Mouse (Mus musculus) forebrain, embryonic 10.5 days (tissue): ENCODE data around the gene Stat5a. TPM values are rescaled to one million over a fixed set of nuclear protein-coding genes. Genes with fewer than 3 reads are reported as not detected.
A peak's percentile ranks its signal among the peaks of the same experiment; 100 is the strongest.

Source experiments
- DNase-seq: peaks from one replicate; pipeline ENCODE4 v3.0.0-alpha.2; 2017; ENCODE audit warnings: low spot score; ENCODE audit errors: extremely low spot score
- H3K27ac ChIP-seq: fragments of 300-500 bp; sonication (generic); 2 replicates; pipeline ENCODE4 v1.5.1; 2016; ENCODE audit warnings: mild to moderate bottlenecking
- H3K27me3 ChIP-seq: fragments of 300-500 bp; sonication (generic); 2 replicates; pipeline ENCODE4 v1.6.1; 2016; ENCODE audit warnings: mild to moderate bottlenecking; ENCODE audit not compliant: poor library complexity, severe bottlenecking
- H3K36me3 ChIP-seq: fragments of 300-500 bp; sonication (generic); replicated peaks from 2 replicates; pipeline ENCODE4 v1.6.1; 2016; ENCODE audit warnings: mild to moderate bottlenecking, moderate library complexity
- H3K4me1 ChIP-seq: fragments of 300-500 bp; sonication (generic); 2 replicates; pipeline ENCODE4 v1.6.1; 2016
- H3K4me3 ChIP-seq: fragments of 300-500 bp; sonication (generic); 2 replicates; pipeline ENCODE4 v1.5.1; 2016; ENCODE audit warnings: mild to moderate bottlenecking, moderate library complexity
- H3K9me3 ChIP-seq: fragments of 300-500 bp; sonication (generic); 2 replicates; pipeline ENCODE4 v1.6.1; 2016; ENCODE audit warnings: mild to moderate bottlenecking, moderate library complexity
- WGBS: fragments of 180-500 bp; shearing (Covaris S2); methylation state at CpG from one replicate; pipeline ENCODE4 v1.1.7; 2016; 5-methylcytosine and 5-hydroxymethylcytosine counted together
- polyA plus RNA-seq: library from polyadenylated mRNA; unstranded; fragments of >200 nt; fragmentation: Nextera tagmentation; extraction: Ambion mirVana; gene quantifications from 2 replicates; pipeline ENCODE4 v1.2.1, GENCODE M21; 2016

The Stat5a gene
- polyA plus RNA-seq, 1 experiment from 2014 or later = 1.7 TPM

DNA sequence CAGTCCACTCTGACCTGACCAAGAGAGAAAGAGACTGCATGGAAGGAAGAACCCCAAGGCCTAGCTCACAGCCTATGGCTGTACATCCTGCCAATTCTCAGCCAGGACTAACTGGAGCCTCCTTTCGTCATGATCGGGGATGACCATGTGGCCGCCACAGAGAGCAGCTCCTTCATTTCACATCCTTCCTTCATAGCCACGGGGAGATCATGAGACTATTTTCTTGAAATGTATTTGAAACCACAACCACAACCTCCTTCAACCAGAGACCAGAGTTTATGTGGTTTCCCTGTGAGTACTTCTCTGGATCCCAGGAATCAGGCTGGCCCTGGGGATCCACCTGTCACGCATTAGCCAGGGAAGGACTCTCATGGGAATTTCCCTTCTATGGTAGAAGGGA, 6.1 kb upstream of the Stat5a start:
- DNase-seq = no peak
- Histone ChIP-seq H3K27ac (no peak overlapping the region), H3K4me1 (peaks cover 42% of the 10 kb centered on the region), H3K27me3 (peaks cover 82% of the 10 kb centered on the region), H3K9me3 (no peaks in the 10 kb centered on the region), H3K4me3 (no peak overlapping the region), H3K36me3 (no peaks in the 10 kb centered on the region)
- WGBS = 80% methylated on average over 5 of the region's 5 CpGs

- no peak overlapping the region for H3K4me3 ChIP-seq
- H3K36me3 ChIP-seq = no peaks in the 10 kb centered on the region
- H3K9me3 ChIP-seq = no peaks in the 10 kb centered on the region
- H3K4me1 ChIP-seq = peaks cover 32% of the 10 kb centered on the region
- H3K27ac ChIP-seq = no peak overlapping the region
- WGBS = 60% methylated on average over 4 of the region's 4 CpGs
- H3K27me3 ChIP-seq = peaks cover 83% of the 10 kb centered on the region
- no peak for DNase-seq
Measured at GRCm38 (mm10) chr11:100854268-100854667, 4.9 kb upstream of the Stat5a start.

DNA sequence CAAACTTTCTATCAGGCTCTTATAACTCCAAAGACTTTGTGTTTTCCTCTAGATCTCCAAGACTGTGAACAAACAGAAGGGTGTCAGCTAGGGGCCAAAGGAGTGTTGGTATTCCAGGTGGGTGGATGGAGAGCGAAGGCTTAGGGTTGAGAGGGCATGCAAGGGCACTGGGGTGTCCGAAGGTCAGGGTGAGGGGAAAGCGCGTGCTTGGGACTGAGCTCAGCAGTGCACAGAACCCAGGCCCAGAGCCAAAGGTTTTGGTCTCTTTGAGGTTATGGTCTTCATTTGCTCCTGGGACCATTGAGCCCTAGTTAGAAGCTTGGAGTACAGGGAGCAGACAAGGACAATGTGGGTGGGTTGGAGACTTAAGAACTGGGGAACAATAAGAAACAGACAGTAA, 4.0 kb upstream of the Stat5a start:
- 87% methylated on average over 4 of the region's 4 CpGs for WGBS
- Histone ChIP-seq H3K36me3 (no peaks in the 10 kb centered on the region), H3K27me3 (peaks cover 91% of the 10 kb centered on the region), H3K9me3 (no peaks in the 10 kb centered on the region), H3K27ac (no peak overlapping the region), H3K4me3 (no peak overlapping the region), H3K4me1 (peaks cover 26% of the 10 kb centered on the region)
- no peak for DNase-seq

- no peak for DNase-seq
- Histone ChIP-seq H3K27ac (no peak overlapping the region), H3K9me3 (no peaks in the 10 kb centered on the region), H3K4me1 (peaks cover 22% of the 10 kb centered on the region), H3K4me3 (no peak overlapping the region), H3K27me3 (peaks cover 96% of the 10 kb centered on the region), H3K36me3 (no peaks in the 10 kb centered on the region)
- WGBS = 77% methylated on average over 6 of the region's 6 CpGs
Measured at GRCm38 (mm10) chr11:100857960-100858359, 1.2 kb upstream of the Stat5a start.

GRCm38 (mm10) chr11:100859579-100860075, 476 bp downstream of the Stat5a start:
- no peak for DNase-seq
- Histone ChIP-seq H3K27me3 (peaks cover 92% of the 10 kb centered on the region), H3K9me3 (no peaks in the 10 kb centered on the region), H3K4me3 (peak overlapping the region; percentile 56), H3K4me1 (peaks cover 22% of the 10 kb centered on the region), H3K27ac (no peak overlapping the region), H3K36me3 (no peaks in the 10 kb centered on the region)
- WGBS = 44% methylated on average over 6 of the region's 6 CpGs

- peak; percentile 59 for DNase-seq
- Histone ChIP-seq H3K36me3 (no peaks in the 10 kb centered on the region), H3K4me1 (peaks cover 19% of the 10 kb centered on the region), H3K27me3 (peaks cover 85% of the 10 kb centered on the region), H3K4me3 (peak overlapping the region; percentile 56), H3K27ac (peak overlapping the region; percentile 72), H3K9me3 (no peaks in the 10 kb centered on the region)
- 3% methylated on average over 54 of the region's 55 CpGs for WGBS
Measured at GRCm38 (mm10) chr11:100860198-100861048, 1.3 kb downstream of the Stat5a start.

GRCm38 (mm10) chr11:100861335-100861734, 2.2 kb downstream of the Stat5a start:
- 84% methylated on average over 7 of the region's 7 CpGs for WGBS
- Histone ChIP-seq H3K4me1 (peaks cover 15% of the 10 kb centered on the region), H3K27ac (no peak overlapping the region), H3K9me3 (no peaks in the 10 kb centered on the region), H3K36me3 (no peaks in the 10 kb centered on the region), H3K27me3 (peaks cover 75% of the 10 kb centered on the region), H3K4me3 (peak overlapping the region; percentile 56; the same call in 1 of the 2 replicates)
- no peak for DNase-seq

DNA sequence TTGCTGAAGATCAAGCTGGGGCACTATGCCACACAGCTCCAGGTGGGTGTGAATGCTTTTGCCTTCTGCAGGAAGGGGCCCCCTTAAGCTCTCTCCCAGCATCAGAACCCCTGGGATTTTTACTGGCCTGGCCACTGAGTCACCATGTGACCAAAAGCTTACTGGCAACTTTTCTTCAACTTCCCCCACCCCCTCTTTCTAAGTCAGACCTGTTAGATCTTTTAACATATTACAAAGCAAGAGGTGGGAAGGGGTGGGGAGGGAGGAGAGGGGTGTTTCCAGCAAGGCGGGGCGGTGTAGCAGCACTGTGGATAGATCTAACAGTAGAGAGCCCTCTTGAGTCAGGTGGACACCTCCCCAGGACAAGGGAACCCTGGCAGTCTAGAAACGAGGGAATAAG, 2.7 kb downstream of the Stat5a start:
- H3K27me3 ChIP-seq = peaks cover 70% of the 10 kb centered on the region
- no peak for DNase-seq
- H3K9me3 ChIP-seq = no peaks in the 10 kb centered on the region
- no peaks in the 10 kb centered on the region for H3K36me3 ChIP-seq
- WGBS = 35% methylated on average over 3 of the region's 3 CpGs
- no peak overlapping the region for H3K27ac ChIP-seq
- H3K4me1 ChIP-seq = peaks cover 15% of the 10 kb centered on the region
- no peak overlapping the region for H3K4me3 ChIP-seq

DNA sequence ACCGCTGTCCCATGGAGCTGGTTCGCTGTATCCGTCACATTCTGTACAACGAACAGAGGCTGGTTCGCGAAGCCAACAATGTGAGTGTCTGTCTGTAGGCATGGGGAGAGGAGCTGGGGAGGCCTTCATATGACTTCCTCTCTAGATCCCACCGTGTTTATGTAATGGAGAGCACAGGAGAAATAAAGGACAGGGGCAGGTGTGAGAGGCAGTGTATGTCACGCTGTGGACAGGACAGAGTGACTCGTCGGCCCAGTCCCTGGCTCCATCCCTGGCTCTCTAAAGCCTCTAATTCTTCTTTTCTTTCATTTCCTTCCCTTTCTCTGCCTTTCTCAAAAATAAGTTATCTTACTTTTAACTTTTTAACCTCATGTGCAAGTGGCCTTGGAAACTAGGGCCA, 4.0 kb downstream of the Stat5a start:
- no peak overlapping the region for H3K4me3 ChIP-seq
- no peak overlapping the region for H3K27ac ChIP-seq
- DNase-seq = no peak
- peaks cover 15% of the 10 kb centered on the region for H3K4me1 ChIP-seq
- H3K27me3 ChIP-seq = peaks cover 57% of the 10 kb centered on the region
- H3K36me3 ChIP-seq = no peaks in the 10 kb centered on the region
- no peaks in the 10 kb centered on the region for H3K9me3 ChIP-seq
- WGBS = 93% methylated on average over 10 of the region's 10 CpGs

DNA sequence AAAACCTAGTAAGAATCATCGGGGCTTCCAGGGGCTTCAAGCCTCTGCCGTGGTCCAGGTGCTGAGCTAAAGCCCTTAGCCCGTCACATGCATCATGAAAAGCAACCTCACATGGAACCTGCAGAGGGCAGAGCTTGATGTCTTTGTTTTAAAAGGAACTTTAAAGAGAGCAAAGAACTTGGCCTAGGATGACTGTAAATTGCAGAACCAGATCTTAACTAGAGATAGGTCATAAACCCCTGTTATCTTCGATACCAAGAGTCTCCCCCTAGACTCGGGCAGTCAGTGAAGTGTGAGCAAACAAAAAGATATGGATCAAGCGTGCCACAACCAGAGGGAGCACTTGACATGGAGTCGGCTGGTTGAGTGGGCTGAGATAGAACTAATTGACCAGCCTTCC, 6.5 kb downstream of the Stat5a start:
- no peak overlapping the region for H3K27ac ChIP-seq
- peaks cover 7% of the 10 kb centered on the region for H3K4me1 ChIP-seq
- no peak for DNase-seq
- WGBS = 87% methylated on average over 7 of the region's 7 CpGs
- H3K36me3 ChIP-seq = no peaks in the 10 kb centered on the region
- H3K4me3 ChIP-seq = no peak overlapping the region
- peaks cover 33% of the 10 kb centered on the region for H3K27me3 ChIP-seq
- H3K9me3 ChIP-seq = no peaks in the 10 kb centered on the region

DNA sequence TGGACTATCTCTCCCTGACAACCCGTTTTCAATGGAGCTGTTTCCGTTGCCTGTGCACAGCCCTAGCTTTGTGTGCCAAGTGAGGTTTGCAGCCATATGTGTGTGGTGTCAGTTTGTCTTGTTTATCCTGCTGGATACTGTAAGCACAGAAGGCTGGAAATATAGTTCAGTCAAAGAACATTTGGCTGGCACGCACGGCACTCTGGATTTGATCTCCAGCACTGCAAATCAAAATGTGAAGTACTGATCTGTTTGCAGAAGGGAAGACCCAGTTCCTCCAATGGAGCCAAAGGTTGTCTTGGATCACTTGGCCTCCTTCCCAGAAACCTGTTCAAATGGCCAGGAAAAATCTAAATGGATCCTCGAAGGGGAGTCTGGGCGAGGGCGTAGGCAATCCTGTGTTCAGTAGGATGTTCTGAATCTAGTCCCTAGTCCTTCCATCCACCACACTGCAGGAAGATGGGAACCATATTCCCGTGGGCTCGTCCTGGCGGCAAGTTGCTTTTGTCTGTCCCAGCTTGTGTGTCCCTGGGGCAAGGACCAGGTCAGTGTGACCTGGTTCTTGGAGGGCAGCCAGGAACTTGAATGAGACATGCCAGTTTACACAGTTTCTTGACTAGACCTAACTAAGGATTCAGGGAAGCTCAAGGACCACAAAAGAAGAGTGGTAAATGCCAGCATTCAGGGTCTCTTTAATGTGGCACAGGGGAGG, 11.3 kb downstream of the Stat5a start:
- H3K4me3 ChIP-seq = no peak overlapping the region
- H3K9me3 ChIP-seq = no peaks in the 10 kb centered on the region
- WGBS = 89% methylated on average over 10 of the region's 10 CpGs
- no peaks in the 10 kb centered on the region for H3K27me3 ChIP-seq
- H3K36me3 ChIP-seq = no peaks in the 10 kb centered on the region
- H3K4me1 ChIP-seq = no peaks in the 10 kb centered on the region
- DNase-seq = no peak
- H3K27ac ChIP-seq = no peak overlapping the region

DNA sequence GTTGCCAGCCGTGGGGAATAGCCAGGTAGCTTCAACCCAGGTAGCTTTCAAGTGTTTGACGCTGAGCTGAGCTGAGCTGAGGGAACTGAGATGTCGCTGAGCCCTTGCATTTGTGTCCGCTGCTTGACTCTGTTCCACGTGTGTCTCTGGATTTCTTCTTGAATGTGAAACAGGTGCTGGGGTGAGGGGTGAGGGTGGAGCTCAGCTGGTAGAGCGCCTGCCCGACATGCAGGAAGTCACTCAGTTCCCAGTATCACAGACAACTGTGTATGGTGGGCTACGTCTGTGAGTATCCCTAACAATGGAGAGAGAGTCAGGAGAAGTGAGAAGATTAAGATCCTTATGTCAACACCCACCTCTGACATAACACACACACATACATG, 11.8 kb downstream of the Stat5a start:
- Histone ChIP-seq H3K9me3 (no peaks in the 10 kb centered on the region), H3K4me3 (no peak overlapping the region), H3K27me3 (no peaks in the 10 kb centered on the region), H3K27ac (no peak overlapping the region), H3K4me1 (no peaks in the 10 kb centered on the region), H3K36me3 (no peaks in the 10 kb centered on the region)
- DNase-seq = no peak
- 81% methylated on average over 8 of the region's 8 CpGs for WGBS

DNA sequence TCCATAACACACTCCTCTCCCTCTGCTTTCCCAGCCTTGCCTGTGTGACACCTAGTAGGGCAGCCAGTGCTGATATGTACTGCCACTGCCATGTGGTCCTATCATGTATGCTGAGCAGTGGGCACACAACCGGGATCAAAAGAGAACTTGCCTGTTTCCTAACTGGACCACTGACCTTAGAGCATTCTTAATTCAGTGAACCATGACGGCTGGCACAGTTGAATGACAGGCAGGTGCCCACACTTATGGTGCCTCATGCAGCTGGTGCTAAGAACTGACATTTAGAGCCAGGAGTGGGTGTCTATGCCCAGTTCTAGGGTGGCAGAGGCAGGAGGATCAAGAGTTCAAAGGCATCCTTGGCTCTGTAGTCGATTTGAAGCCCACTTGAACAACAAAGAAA, 16.6 kb downstream of the Stat5a start:
- Histone ChIP-seq H3K4me3 (no peak overlapping the region), H3K27me3 (no peaks in the 10 kb centered on the region), H3K9me3 (no peaks in the 10 kb centered on the region), H3K36me3 (no peaks in the 10 kb centered on the region), H3K27ac (no peak overlapping the region), H3K4me1 (no peaks in the 10 kb centered on the region)
- DNase-seq = no peak
- 83% methylated on average over 3 of the region's 3 CpGs for WGBS
